Mouse (Mus musculus) C2C12 (cell line): Measurements from ENCODE around the gene Gal3st4. TPM values are rescaled to one million over a fixed set of nuclear protein-coding genes. Genes with fewer than 3 reads are reported as not detected.
"Not testable (repeated sequence)": the region's sequence is repeated elsewhere in the genome, so short reads cannot be mapped to it uniquely, and the experiment has no call there.

Experiments
- H3K27me3 ChIP-seq: one replicate; pipeline ENCODE4 v1.6.1; 2011; ENCODE audit not compliant: control insufficient read depth, insufficient read depth, insufficient read length
- H3K36me3 ChIP-seq: one replicate; pipeline ENCODE4 v1.6.1; 2011; ENCODE audit not compliant: control insufficient read depth, insufficient read depth
- H3K4me3 ChIP-seq: one replicate; pipeline ENCODE4 v1.5.1; 2011; ENCODE audit warnings: mild to moderate bottlenecking, control low read depth; ENCODE audit not compliant: poor library complexity, insufficient read depth, severe bottlenecking
- H3K79me2 ChIP-seq: one replicate; pipeline ENCODE4 v1.6.1; 2011; ENCODE audit not compliant: control insufficient read depth, insufficient read depth
- H3K79me3 ChIP-seq: one replicate; pipeline ENCODE4 v1.6.1; 2011; ENCODE audit warnings: low read depth, control low read depth
- H3ac ChIP-seq: one replicate; pipeline ENCODE3; 2011; ENCODE audit warnings: low read depth; ENCODE audit not compliant: control insufficient read depth, insufficient read length
- CEBPB ChIP-seq: IDR thresholded peaks from one replicate; pipeline ENCODE4 v1.6.1; 2011; ENCODE audit warnings: low read depth, mild to moderate bottlenecking, control low read depth, moderate library complexity
- CTCF ChIP-seq: IDR thresholded peaks from one replicate; pipeline ENCODE4 v1.5.1; 2011; ENCODE audit not compliant: control insufficient read depth, insufficient read depth, insufficient read length
- FOSL1 ChIP-seq: IDR thresholded peaks from one replicate; pipeline ENCODE4 v1.8.0; 2011; ENCODE audit warnings: mild to moderate bottlenecking, low read length; ENCODE audit not compliant: poor library complexity, insufficient read depth, severe bottlenecking
- MAX ChIP-seq: IDR thresholded peaks from one replicate; pipeline ENCODE4 v1.6.1; 2011; ENCODE audit warnings: mild to moderate bottlenecking, control low read depth
- MYOD1 ChIP-seq: IDR thresholded peaks from one replicate; pipeline ENCODE4 v1.6.1; 2011; ENCODE audit warnings: low read depth; ENCODE audit not compliant: control insufficient read depth, insufficient read length
- MYOG ChIP-seq: IDR thresholded peaks from one replicate; pipeline ENCODE4 v1.6.1; 2011; ENCODE audit not compliant: control insufficient read depth, insufficient read length; ENCODE audit errors: extremely low read depth
- USF1 ChIP-seq: IDR thresholded peaks from one replicate; pipeline ENCODE4 v1.6.1; 2011; ENCODE audit warnings: low read depth, mild to moderate bottlenecking, control low read depth, moderate library complexity
- polyA plus RNA-seq: library from polyadenylated mRNA; unstranded; fragments of >200 nt; fragmentation: generic; extraction: Trizol; gene quantifications from one replicate; pipeline ENCODE4 v1.2.1, GENCODE M21; 2012; ENCODE audit warnings: missing spikeins

Gal3st4 gene
- polyA plus RNA-seq, 1 experiment: 0.08 TPM

- no peaks in the 10 kb centered on the region for H3K27me3 ChIP-seq
- no peaks in the 10 kb centered on the region for H3K79me2 ChIP-seq
- H3K36me3 ChIP-seq: no peaks in the 10 kb centered on the region
- H3ac ChIP-seq: no peak overlapping the region
- no peaks in the 10 kb centered on the region for H3K79me3 ChIP-seq
- H3K4me3 ChIP-seq: no peak overlapping the region
- TF ChIP-seq USF1 (no peak), CTCF (no peak), MAX (no peak), FOSL1 (no peak), CEBPB (no peak), MYOG (no peak), MYOD1 (no peak)
Observed at GRCm38 (mm10) chr5:138223287-138223686, 49.4 kb downstream of the Gal3st4 start.

- Histone ChIP-seq H3K4me3 (no peak overlapping the region), H3K27me3 (no peaks in the 10 kb centered on the region), H3K79me2 (no peaks in the 10 kb centered on the region), H3K79me3 (no peaks in the 10 kb centered on the region), H3K36me3 (no peaks in the 10 kb centered on the region), H3ac (no peak overlapping the region)
- TF ChIP-seq CTCF (peak; percentile 77), CEBPB (no peak)
Observed at GRCm38 (mm10) chr5:138222111-138222510, 50.5 kb downstream of the Gal3st4 start.

DNA sequence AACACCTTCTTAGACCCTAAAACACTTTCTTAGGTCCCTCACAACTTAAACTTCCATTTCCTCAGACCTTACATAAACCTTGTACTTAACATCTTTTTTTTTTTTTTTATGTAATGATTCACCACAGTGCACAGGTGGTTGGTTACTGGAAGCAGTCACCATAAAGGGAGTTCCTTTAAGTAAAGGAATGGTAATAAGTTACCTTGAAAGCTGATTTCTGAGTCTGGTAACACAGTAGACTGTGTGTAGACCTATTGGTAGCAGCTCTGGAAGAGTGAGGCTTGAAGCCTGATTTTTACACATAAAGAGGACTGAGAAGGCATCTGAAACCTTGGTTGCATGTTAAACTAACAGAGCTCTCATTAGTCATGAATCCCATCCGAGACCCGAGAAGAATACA, 52.8 kb downstream of the Gal3st4 start:
- Histone ChIP-seq H3K4me3 (no peak overlapping the region), H3K79me2 (no peaks in the 10 kb centered on the region), H3ac (no peak overlapping the region), H3K27me3 (no peaks in the 10 kb centered on the region), H3K79me3 (no peaks in the 10 kb centered on the region), H3K36me3 (no peaks in the 10 kb centered on the region)
- TF ChIP-seq CEBPB (no peak), MYOD1 (no peak), MYOG (no peak), FOSL1 (no peak), USF1 (no peak)

DNA sequence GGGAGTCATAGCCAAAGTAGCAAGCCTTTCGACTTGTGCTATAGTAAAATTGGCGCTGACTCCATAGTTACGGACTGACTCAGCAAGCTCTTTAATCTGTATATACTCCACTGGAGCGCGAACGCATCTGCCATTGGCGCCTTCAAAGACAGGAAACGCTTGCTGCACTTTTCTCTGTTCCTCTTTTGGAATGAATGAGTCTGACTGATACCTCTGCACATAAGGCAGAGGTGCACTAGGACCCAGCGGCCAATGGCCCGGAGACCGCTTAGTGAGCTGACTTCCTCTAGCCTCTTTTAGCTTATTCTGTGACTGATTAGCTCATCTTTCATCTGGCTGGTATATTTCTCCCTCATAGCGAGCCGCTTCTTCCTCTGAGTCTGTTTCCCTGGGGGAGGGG, 56.0 kb downstream of the Gal3st4 start:
- not testable (repeated sequence) for H3ac ChIP-seq, H3K79me2 ChIP-seq, H3K4me3 ChIP-seq, H3K79me3 ChIP-seq, H3K36me3 ChIP-seq, H3K27me3 ChIP-seq

Other genes starting within 250 kb of the Gal3st4 start
- not detected for gene Smok3c, start 219.6 kb downstream of the Gal3st4 start, polyA plus RNA-seq
- 3.7 TPM for gene Zkscan1, start 187.8 kb downstream of the Gal3st4 start, polyA plus RNA-seq
- gene Zscan21, start 155.9 kb downstream of the Gal3st4 start, polyA plus RNA-seq: 8.5 TPM
- gene Zfp113, start 117.1 kb downstream of the Gal3st4 start, polyA plus RNA-seq: 1.9 TPM
- 182 TPM for gene Cops6, start 111.8 kb downstream of the Gal3st4 start, polyA plus RNA-seq
- 11.2 TPM for gene Ap4m1, start 100.8 kb downstream of the Gal3st4 start, polyA plus RNA-seq
- gene Mcm7, start 100.4 kb downstream of the Gal3st4 start, polyA plus RNA-seq: 208 TPM
- 58.1 TPM for gene Taf6, start 85.4 kb downstream of the Gal3st4 start, polyA plus RNA-seq
- 23.0 TPM for gene Cnpy4, start 85.4 kb downstream of the Gal3st4 start, polyA plus RNA-seq
- gene Mblac1, start 78.5 kb downstream of the Gal3st4 start, polyA plus RNA-seq: 2.5 TPM
- gene Nxpe5, start 46.9 kb downstream of the Gal3st4 start, polyA plus RNA-seq: not detected
- 72.8 TPM for gene Lamtor4, start 17.4 kb downstream of the Gal3st4 start, polyA plus RNA-seq
- 6.8 TPM for gene BC037034, start 8.8 kb downstream of the Gal3st4 start, polyA plus RNA-seq
- not detected for gene Gm43720, start 7.1 kb upstream of the Gal3st4 start, polyA plus RNA-seq
- gene Gpc2, start 7.2 kb upstream of the Gal3st4 start, polyA plus RNA-seq: 0.60 TPM
- 0.05 TPM for gene Stag3, start 7.4 kb upstream of the Gal3st4 start, polyA plus RNA-seq
- 0.19 TPM for gene Pvrig, start 69.1 kb upstream of the Gal3st4 start, polyA plus RNA-seq
- 2.0 TPM for gene Zfp157, start 168.6 kb upstream of the Gal3st4 start, polyA plus RNA-seq